Mouse (Mus musculus): Measurements from ENCODE around the gene Epc2.

DNA sequence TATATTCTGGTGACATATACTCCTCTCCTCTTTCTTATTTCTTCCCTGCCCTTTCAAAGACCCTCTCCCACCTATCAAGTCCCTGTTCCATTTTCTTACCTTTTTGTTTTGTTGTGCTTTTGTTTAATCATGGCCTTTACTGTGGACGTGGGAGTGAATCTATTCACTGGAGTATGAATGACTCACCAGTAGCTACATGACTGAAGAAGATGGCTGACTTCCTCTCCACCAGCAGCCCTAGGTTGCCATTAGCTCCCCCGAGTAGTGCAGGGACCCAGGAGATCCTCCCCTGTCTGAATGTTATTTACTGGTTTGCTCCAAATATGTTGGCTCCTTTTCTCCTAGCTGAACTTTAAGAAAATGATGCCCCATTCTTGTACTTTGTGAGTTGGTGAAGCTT, 86.8 kb downstream of the Epc2 start:
- no peak for TF ChIP-seq EP300 (IDR thresholded peaks at IDR 0.05; ENCODE audit: low read depth)
- no peak for TF ChIP-seq CTCF (IDR thresholded peaks at IDR 0.05; ENCODE audit: low read depth)
